Mouse (Mus musculus) regulatory T cell (primary cell): Measurements from ENCODE around the gene Nadk2.

ENCODE experiments used
- in situ Hi-C: fragments of 300-600 bp; cut with MboI, MseI; formaldehyde crosslinking; loops from one replicate; pipeline ENCODE4 v1.15.1; 2025; ENCODE audit warnings: high pct_unique_total_duplicates

The Nadk2 gene

GRCm38 (mm10) chr15:9087895-9088682 is 17.0 kb downstream of the Nadk2 start:
- in situ Hi-C loops: no loop called here

GRCm38 (mm10) chr15:9088683-9089072 is 17.6 kb downstream of the Nadk2 start:
- in situ Hi-C loops: no loop called here

GRCm38 (mm10) chr15:9089136-9089720 is 18.2 kb downstream of the Nadk2 start:
- in situ Hi-C loops: no loop called here

GRCm38 (mm10) chr15:9090662-9091061 is 19.6 kb downstream of the Nadk2 start:
- in situ Hi-C loops: no loop called here

- in situ Hi-C loops: no loop called here
Observed at GRCm38 (mm10) chr15:9093598-9094365, 22.7 kb downstream of the Nadk2 start.

GRCm38 (mm10) chr15:9094366-9094750 is 23.3 kb downstream of the Nadk2 start:
- in situ Hi-C loops: no loop called here

GRCm38 (mm10) chr15:9096865-9097264 is 25.8 kb downstream of the Nadk2 start:
- in situ Hi-C loops: no loop called here

GRCm38 (mm10) chr15:9100446-9101077 is 29.5 kb downstream of the Nadk2 start:
- in situ Hi-C loops: no loop called here

GRCm38 (mm10) chr15:9106303-9107074 is 35.4 kb downstream of the Nadk2 start:
- in situ Hi-C loops: no loop called here

GRCm38 (mm10) chr15:9110526-9111347 is 39.7 kb downstream of the Nadk2 start:
- in situ Hi-C loops: loop anchor here (10.0 kb wide), 1 partner anchor 1226 kb away; no protein-coding TSS in a partner anchor

- in situ Hi-C loops: loop anchor here (10.0 kb wide), 1 partner anchor 1227 kb away; no protein-coding TSS in a partner anchor
Observed at GRCm38 (mm10) chr15:9111648-9112047, 40.6 kb downstream of the Nadk2 start.

GRCm38 (mm10) chr15:9113556-9113955 is 42.5 kb downstream of the Nadk2 start:
- in situ Hi-C loops: loop anchor here (10.0 kb wide), 1 partner anchor 1229 kb away; no protein-coding TSS in a partner anchor

GRCm38 (mm10) chr15:9114131-9114530 is 43.1 kb downstream of the Nadk2 start:
- in situ Hi-C loops: loop anchor here (10.0 kb wide), 1 partner anchor 1229 kb away; no protein-coding TSS in a partner anchor

GRCm38 (mm10) chr15:9114599-9114998 is 43.5 kb downstream of the Nadk2 start:
- in situ Hi-C loops: loop anchor here (10.0 kb wide), 1 partner anchor 1230 kb away; no protein-coding TSS in a partner anchor

GRCm38 (mm10) chr15:9118852-9119251 is 47.8 kb downstream of the Nadk2 start:
- in situ Hi-C loops: loop anchor here (10.0 kb wide), 1 partner anchor 1234 kb away; no protein-coding TSS in a partner anchor

GRCm38 (mm10) chr15:9120081-9120480 is 49.0 kb downstream of the Nadk2 start:
- in situ Hi-C loops: no loop called here

- in situ Hi-C loops: no loop called here
Observed at GRCm38 (mm10) chr15:9122989-9123388, 51.9 kb downstream of the Nadk2 start.

- in situ Hi-C loops: no loop called here
Observed at GRCm38 (mm10) chr15:9124856-9125255, 53.8 kb downstream of the Nadk2 start.

GRCm38 (mm10) chr15:9127051-9127791 is 56.2 kb downstream of the Nadk2 start:
- in situ Hi-C loops: no loop called here
